Mouse (Mus musculus) thymus, postnatal 0 days (tissue): Measurements from ENCODE around the gene Skap2. TPM values are rescaled to one million over a fixed set of nuclear protein-coding genes. Genes with fewer than 3 reads are reported as not detected.

ENCODE experiments used
- DNase-seq: peaks from one replicate; pipeline ENCODE4 v3.0.0-alpha.2; 2015; ENCODE audit warnings: low spot score
- polyA plus RNA-seq: library from polyadenylated mRNA; unstranded; fragments of >200 nt; fragmentation: Nextera tagmentation; extraction: Ambion mirVana; gene quantifications from 2 replicates; pipeline ENCODE4 v1.2.1, GENCODE M21; 2015

Skap2 gene
- 24.2 and 24.6 TPM in 2 replicates for polyA plus RNA-seq

- DNase-seq = peak; percentile 96
Observed at GRCm38 (mm10) chr6:52012409-52013244, at the start of gene Skap2. Gene Skap2, minus strand, starts transcription at chr6:52012549.

GRCm38 (mm10) chr6:52058899-52059448 lies 46.6 kb upstream of the Skap2 start:
- DNase-seq = no peak

DNA sequence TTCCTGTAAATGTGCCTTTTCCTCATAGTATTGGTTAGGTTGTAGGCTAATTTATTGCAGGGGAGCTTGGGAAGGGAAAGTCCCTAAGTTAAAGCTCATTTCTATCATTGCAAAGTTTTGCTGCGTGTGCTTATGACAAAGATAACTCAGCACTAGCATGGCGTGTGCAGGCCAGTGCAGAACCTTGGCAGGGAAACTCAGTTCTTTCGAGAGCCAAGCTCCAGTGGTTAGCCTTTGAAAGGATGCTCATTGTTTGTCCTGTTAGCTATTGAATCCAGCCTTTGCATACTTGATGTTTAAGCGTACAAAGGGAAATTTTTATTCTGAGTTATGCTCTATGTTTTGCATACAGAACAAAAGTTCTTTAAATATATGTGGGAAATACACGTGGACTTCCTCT lies 45.8 kb upstream of the Skap2 start:
- DNase-seq = no peak

DNA sequence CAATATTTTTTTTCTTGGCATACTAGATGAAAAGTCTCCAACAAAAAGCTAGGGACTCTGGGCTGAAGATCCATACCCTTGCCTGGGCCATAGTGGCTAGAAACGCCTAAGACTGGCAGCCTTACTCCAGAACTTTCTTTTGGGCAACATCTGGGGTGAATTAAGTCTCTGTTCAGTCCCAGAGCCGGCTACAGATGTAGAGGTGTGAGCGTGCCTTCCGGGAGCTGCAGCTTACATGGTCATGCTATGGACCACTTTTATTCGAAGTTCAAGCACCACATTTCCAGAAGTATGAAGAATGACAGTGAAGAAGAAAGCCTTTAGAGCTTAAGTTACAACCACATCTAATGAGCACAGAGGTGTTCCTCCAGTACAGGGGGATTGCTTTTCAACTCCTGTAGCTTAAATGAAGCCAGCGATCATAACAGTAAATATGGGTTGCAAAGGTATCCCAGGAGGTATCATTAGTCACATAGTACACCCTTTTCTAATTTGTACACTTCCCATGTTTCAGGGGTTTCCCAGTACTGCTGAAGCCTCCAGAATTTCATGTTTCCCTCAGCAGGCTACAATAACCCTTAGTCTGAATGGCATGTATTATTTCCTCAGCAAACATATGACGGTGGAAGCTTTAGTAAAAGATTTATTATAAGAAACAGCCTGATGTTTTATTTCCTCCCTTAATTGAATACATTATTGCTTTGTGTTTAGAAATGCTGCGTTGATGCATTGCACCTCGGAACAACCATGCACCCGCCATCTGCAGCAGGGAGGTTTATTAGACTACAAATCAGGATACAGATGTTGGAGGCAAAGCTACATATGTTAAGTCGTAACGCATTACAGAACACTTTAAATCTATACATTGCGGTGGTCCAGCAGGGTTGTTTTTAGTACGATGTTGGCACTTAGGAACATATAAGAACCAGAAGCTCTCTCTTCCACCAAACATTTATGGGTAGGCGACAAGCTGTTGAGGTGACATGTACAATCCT lies 41.5 kb upstream of the Skap2 start:
- DNase-seq = no peak

DNA sequence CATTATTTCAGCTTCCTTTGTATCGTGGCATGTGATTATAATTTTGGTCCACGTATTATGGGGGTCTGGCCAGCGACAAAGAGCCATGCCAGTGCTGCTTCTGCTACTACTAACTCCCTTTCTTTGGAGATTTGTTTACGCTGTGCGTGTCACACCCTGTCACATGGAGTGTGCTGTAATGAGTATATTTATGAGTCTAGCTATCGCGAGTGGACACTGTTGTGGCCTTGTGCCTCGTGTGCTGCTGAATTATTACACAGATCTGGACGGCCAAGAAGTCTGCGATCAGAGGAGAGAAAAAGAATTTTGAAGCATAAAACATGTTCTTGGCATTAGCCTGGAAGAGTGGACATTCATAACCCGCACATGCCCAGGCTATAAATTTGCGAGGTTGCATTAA lies 37.7 kb upstream of the Skap2 start:
- no peak for DNase-seq

DNA sequence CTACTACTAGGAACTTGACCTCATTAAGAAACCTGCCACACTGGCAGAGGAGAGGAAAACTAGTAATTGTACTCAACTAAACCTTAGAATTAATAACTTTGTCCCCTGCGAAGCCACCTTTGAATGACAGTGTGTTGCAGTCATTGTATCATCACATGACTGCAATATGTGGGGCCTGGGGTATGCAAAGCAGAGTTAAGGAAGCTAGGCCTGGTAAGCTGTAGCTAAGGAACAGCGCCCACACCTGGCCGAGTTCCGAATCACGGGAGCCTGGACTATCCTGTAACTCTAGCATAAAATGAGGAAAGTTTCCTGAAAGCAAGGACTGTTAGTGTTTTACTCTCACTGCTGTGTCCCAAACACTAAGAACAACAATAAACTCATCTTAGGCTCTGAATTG lies 33.2 kb upstream of the Skap2 start:
- DNase-seq = no peak

- DNase-seq = no peak
Observed at GRCm38 (mm10) chr6:52036077-52036476, 23.7 kb upstream of the Skap2 start.

DNA sequence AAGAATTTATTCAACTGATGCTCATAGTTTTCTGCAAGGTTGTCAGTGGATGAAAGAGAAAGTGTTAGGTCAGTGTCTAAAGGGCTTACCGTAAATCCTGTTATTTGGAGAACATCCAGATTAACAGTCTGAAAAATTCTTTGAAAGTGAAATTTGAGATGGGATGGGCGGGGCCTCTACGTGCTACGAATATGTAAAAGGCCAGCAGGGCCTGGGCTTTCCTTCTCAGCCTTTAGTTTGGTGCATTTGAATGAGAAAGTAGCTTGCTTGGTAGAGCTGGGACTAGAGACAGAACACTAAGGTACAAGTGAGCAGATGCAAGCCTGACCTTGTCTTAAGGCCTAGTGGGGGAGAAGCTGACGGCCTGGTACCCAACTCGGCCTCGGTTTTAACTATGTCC lies 18.8 kb upstream of the Skap2 start:
- DNase-seq = no peak

GRCm38 (mm10) chr6:52028131-52028530 lies 15.8 kb upstream of the Skap2 start:
- DNase-seq = no peak

DNA sequence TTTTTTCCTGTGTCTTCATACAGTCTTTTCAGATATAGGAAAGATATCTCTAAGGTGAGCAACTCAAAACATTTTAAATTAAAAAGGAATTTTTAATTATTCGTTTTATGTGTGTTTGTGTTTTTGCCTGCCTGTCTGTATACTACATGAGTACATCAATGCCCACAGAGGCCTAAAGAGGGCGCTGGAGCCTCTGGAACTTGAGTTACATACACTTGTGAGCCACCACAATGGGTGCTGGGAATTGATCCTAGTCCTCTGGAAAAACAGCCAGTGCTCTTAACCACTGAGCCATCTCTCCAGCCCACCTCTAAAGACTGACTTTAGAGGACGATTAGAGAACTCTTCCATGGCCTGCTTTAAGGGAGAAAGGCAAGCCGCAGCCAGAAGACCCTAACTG lies 14.8 kb upstream of the Skap2 start:
- no peak for DNase-seq

DNA sequence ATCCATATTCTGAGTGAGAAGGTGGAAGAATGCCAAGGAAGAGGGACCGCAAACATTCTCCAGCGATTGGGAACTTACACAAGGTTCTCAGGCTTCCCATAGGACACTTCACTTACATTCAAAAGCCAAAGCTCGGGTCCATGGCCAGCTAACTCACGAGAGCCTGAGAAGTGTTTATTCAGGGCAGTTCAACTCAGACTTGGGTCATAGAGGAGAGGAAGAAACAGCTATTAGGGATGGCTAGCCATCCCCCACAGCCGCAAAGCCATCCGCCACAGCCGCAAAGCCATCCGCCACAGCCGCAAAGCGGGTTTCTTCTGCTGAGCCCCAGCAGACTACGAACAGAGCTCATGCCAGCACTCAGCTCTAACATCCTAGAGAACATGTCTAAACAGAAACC lies 13.9 kb upstream of the Skap2 start:
- DNase-seq = no peak

DNA sequence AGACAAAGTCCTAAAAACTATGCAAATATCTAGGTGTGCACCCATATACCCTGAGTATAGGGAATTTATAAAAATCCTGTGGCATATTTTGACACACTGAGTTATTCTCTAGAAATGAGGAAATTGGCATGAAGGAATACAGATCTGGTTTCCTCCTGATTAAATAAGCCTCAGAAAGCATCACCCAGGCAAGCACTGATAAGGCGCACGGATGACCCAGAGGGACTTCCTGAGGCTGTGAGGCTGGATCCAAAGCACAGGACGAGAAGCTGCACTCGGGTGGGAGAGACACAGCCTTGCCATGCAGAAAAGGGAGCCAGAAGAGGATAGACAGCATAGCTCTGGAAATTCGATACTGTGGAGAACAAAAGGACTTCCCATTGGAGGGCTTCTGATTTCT lies 12.4 kb upstream of the Skap2 start:
- DNase-seq = no peak

DNA sequence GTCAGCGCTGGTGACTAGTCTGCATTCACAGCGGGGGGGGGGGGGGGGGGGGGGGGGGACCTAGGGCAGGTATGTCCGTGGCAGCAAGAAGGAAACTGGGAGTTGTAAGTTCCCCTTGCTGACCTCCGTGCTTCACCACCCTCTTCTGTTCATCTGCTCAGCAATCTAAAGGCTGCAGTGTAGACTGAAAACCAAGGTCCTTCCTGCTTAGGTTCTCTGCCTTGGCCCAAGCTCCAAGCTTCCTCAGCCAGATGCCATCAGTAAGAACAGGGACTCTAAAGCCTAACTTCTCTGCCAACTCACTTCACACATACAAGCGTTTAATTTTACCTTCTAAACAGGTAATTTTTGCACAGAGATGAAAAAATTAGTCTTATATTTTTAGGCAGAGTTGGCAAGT lies 10.0 kb upstream of the Skap2 start:
- DNase-seq = no peak

DNA sequence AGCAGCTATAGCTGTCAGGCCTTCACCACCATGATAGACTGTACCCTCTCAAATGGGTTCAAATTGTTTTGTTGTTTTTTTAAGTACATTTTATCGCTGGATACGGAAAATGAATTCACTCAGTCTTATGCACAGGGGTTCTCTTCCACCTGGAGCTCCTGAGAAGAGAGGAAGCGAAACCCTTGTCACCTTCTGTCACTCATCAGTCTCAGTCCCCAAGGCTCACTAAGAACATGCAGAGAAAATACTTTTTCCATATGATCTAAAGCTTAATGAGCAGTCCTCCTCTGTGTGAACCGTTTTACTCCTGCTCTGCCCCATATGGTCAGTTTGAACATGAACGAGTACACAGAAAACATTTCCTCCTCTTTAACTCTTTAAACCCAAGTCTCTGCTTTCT lies 7.9 kb upstream of the Skap2 start:
- DNase-seq = no peak

GRCm38 (mm10) chr6:52013245-52013945 lies 1.0 kb upstream of the Skap2 start:
- no peak for DNase-seq

DNA sequence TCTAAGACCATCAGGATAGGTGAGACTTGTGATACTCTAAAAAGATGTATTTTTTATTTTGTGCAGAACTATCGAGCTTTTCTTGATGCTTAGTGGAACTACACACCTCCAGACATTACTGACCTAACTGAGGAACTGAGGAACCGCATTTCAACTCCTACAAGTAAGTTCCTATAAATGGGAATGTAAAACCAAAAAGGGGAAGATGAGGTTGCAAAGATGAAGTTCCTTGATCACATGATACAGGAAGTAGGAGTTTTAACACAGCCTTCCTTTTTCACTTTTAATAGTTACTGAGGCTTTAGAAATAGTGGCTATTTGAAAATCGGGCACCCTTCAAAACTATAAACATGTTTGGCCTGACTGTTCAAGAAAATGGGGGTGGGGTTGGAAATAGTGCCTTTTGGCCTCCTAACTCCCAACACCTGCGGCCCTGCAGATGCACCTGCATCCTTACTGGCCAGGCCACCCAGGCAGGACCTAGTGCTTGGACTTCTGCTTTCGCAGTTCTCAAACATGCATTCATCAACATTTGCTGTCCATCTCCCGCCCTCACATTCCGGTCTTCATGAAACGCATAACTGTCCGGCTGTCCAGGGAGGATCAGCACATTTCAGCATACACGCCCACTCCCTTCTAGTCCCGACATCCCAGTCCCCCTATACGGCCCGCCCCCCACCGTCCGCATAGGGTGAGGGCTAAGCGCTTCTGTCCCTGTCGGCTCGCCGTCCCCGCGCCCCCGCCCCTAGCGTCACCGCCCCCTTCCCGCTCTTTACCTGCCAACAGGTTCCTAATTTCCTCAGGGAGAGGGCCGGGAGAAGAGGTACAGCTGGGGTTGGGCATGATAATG lies 565 bp downstream of the Skap2 start:
- peak; percentile 3 for DNase-seq

DNA sequence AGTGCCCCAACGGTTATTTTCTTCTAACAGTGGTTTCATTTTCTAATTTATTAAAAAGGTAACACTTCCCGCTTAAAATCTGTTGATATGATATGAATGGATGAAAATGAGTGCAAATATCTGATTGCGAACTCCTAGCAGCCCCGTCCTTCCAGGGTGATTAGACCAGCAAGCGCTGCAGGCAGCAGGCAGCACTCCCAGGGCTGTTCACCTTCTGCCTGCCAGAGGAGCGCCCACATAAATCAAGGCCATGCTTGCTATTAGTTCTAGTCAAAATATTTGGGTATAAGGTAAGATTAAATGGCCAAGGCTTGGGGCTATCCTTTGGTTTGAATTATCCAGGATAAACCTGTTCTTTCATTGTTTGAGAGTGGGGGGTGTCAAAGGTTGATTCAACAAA lies 3.0 kb downstream of the Skap2 start:
- no peak for DNase-seq

DNA sequence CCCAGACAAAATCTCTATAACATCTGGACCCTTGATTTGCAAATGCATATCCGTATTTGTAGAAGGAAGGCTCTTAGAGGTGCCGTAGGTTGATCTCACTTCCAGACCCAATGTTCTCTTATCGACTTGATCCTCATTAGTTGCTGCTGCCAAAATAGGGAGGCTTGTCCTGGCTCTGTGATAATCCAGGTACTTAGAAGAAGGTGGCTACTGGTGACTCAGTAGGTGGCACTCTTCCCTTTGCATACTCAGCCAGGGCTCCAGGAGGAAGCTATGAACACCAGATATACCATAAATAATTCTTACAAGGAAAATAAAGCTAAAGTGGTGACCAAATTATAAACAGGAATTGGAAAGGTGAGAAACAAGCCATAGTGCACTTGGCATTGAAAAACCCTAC lies 3.6 kb downstream of the Skap2 start:
- no peak for DNase-seq

GRCm38 (mm10) chr6:52006649-52007218 lies 5.6 kb downstream of the Skap2 start:
- no peak for DNase-seq
